Mouse (Mus musculus): ENCODE measurements at regions not wholly inside any gene's neighbourhood (a gene's known extent, or its start where the extent isn't known, plus 50 kb on each side); places are given as distances from the start of the nearest gene placed in this dataset.

DNA sequence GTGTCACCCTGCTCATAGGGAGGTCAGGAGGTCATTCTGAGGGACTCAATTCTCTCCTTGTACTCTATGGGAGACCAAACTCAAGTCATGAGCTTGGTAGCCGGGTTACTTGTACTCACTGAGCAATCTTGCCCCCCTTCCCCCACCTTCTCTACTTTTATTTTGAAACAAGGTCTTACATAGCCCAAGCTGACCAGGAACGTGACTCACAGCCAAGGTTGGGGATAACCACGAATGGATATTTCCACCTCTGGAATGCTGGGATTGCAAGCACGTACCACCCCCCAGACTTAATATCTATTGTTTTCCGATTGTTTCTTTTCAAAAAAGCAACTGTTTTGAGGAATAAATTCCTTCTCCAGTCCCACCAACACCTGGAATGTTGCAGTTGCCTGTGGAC is 79.2 kb upstream of the Tbx3 start:
- TF ChIP-seq POLR2A (IDR thresholded peaks at IDR 0.05; ENCODE audit: insufficient read depth, low read depth, low read length) (no peak), EP300 (IDR thresholded peaks at IDR 0.05; ENCODE audit: insufficient read depth, low read depth, low read length) (no peak), CTCF (IDR thresholded peaks at IDR 0.05) (no peak)
- H3K36me3 ChIP-seq (ENCODE audit: control insufficient read depth, insufficient read depth, low read length) = no peaks in the 10 kb centered on the region
- no peak overlapping the region for H3K9ac ChIP-seq (ENCODE audit: low read depth, low read length)
- no peaks in the 10 kb centered on the region for H3K79me2 ChIP-seq (replicated peaks; ENCODE audit: control insufficient read depth, insufficient read depth, low read length)
- DNase-seq = no peak
- WGBS = 69% methylated on average over 5 of the region's 5 CpGs
- no peaks in the 10 kb centered on the region for H3K4me1 ChIP-seq (ENCODE audit: control insufficient read depth, insufficient read depth, low read length)
- intact Hi-C loops (cut with DNase I) = no loop called here
- no peaks in the 10 kb centered on the region for H3K27me3 ChIP-seq (ENCODE audit: control insufficient read depth, insufficient read depth, low read length)
- no peak overlapping the region for H3K27ac ChIP-seq
- no peak overlapping the region for H3K4me3 ChIP-seq

DNA sequence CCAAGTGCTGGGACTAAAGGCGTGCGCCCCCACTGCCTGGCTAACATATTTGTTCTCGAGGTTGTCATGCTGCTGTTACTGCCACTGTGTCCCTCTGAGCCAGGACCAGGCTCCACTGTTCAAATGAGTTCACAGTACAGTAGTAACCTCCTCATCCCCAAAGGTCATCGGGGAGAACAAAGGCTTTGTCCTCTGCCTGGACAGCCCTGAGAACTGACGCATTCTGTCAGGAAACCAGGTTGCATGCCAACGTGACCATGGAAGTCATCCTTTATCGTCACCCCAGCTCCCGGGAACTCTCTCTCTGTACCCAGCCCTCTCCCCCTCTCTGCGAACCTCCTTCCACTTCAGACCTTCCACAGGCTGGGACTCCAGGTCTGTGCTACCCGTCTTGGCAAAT is 77.6 kb upstream of the Tbx3 start:
- TF ChIP-seq POLR2A (IDR thresholded peaks at IDR 0.05; ENCODE audit: insufficient read depth, low read depth, low read length) = no peak
- TF ChIP-seq CTCF (IDR thresholded peaks at IDR 0.05) = no peak
- TF ChIP-seq EP300 (IDR thresholded peaks at IDR 0.05; ENCODE audit: insufficient read depth, low read depth, low read length) = no peak
- WGBS = 78% methylated on average over 10 of the region's 10 CpGs
- Histone ChIP-seq H3K36me3 (ENCODE audit: control insufficient read depth, insufficient read depth, low read length) (no peaks in the 10 kb centered on the region), H3K79me2 (replicated peaks; ENCODE audit: control insufficient read depth, insufficient read depth, low read length) (no peaks in the 10 kb centered on the region), H3K4me1 (ENCODE audit: control insufficient read depth, insufficient read depth, low read length) (no peaks in the 10 kb centered on the region), H3K9ac (ENCODE audit: low read depth, low read length) (no peak overlapping the region), H3K27me3 (ENCODE audit: control insufficient read depth, insufficient read depth, low read length) (no peaks in the 10 kb centered on the region), H3K27ac (no peak overlapping the region), H3K4me3 (no peak overlapping the region)
- no peak for DNase-seq
- intact Hi-C loops (cut with DNase I) = no loop called here

DNA sequence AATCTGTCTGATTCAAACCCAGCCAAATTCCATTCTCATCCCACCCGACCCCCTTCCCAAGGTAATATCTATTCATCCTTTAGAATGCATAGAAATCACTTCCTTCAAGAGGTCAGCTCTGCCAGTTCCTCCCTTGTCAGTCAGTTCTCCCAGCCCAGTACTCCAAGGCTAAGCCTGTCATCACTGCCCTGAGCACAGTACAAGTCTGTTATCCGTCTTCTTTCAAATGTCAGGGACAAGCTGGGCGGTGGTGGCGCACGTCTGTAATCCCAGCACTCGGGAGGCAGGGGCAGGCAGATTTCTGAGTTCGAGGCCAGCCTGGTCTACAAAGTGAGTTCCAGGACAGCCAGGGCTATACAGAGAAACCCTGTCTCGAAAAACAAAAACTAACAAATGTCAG is 75.9 kb upstream of the Tbx3 start:
- intact Hi-C loops (cut with DNase I) = no loop called here
- WGBS = 78% methylated on average over 8 of the region's 8 CpGs
- TF ChIP-seq EP300 (IDR thresholded peaks at IDR 0.05; ENCODE audit: insufficient read depth, low read depth, low read length) = no peak
- TF ChIP-seq CTCF (IDR thresholded peaks at IDR 0.05) = no peak
- no peak for TF ChIP-seq POLR2A (IDR thresholded peaks at IDR 0.05; ENCODE audit: insufficient read depth, low read depth, low read length)
- Histone ChIP-seq H3K36me3 (ENCODE audit: control insufficient read depth, insufficient read depth, low read length) (no peaks in the 10 kb centered on the region), H3K79me2 (replicated peaks; ENCODE audit: control insufficient read depth, insufficient read depth, low read length) (no peaks in the 10 kb centered on the region), H3K9ac (ENCODE audit: low read depth, low read length) (no peak overlapping the region), H3K27me3 (ENCODE audit: control insufficient read depth, insufficient read depth, low read length) (no peaks in the 10 kb centered on the region), H3K4me3 (no peak overlapping the region), H3K4me1 (ENCODE audit: control insufficient read depth, insufficient read depth, low read length) (no peaks in the 10 kb centered on the region), H3K27ac (no peak overlapping the region)
- no peak for DNase-seq

DNA sequence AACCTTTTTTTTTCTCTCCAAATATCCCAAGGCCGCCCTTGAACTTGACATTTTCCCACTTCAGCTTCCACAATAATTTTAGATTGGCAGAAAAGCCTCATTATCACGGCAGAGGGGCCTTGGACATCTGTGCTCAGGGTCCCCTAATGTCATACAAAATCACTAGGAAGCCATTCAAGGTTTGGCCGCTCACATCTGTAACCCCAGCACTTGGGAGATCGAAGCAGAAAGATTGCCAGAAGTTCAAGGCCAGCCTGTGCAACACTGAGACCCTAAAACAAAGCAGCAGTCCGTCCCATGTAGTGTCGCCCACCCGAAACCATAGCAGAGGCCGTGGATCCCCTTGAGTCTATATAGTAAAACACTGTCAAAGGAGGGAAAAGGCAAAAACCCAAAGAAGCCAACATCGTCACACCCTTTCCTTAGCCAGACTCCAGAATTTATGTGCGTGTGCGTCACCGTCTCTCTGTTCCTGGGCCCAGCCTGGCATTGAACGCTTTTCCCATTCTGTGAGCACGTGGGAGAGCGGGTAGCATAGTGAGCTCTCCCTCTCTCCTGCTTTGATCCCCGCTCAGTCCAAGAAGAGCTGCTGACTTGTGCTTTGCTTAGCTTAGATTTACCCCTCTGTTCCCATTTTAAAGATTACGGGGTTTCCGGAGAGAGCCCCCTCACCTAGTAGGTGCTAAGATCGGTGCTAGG is 74.0 kb upstream of the Tbx3 start:
- Histone ChIP-seq H3K27ac (no peak overlapping the region), H3K4me1 (ENCODE audit: control insufficient read depth, insufficient read depth, low read length) (no peaks in the 10 kb centered on the region), H3K36me3 (ENCODE audit: control insufficient read depth, insufficient read depth, low read length) (no peaks in the 10 kb centered on the region), H3K9ac (ENCODE audit: low read depth, low read length) (no peak overlapping the region), H3K79me2 (replicated peaks; ENCODE audit: control insufficient read depth, insufficient read depth, low read length) (no peaks in the 10 kb centered on the region), H3K27me3 (ENCODE audit: control insufficient read depth, insufficient read depth, low read length) (no peaks in the 10 kb centered on the region), H3K4me3 (no peak overlapping the region)
- DNase-seq = no peak
- intact Hi-C loops (cut with DNase I) = no loop called here
- no peak for TF ChIP-seq CTCF (IDR thresholded peaks at IDR 0.05)
- no peak for TF ChIP-seq POLR2A (IDR thresholded peaks at IDR 0.05; ENCODE audit: insufficient read depth, low read depth, low read length)
- no peak for TF ChIP-seq EP300 (IDR thresholded peaks at IDR 0.05; ENCODE audit: insufficient read depth, low read depth, low read length)
- 92% methylated on average over 19 of the region's 19 CpGs for WGBS

DNA sequence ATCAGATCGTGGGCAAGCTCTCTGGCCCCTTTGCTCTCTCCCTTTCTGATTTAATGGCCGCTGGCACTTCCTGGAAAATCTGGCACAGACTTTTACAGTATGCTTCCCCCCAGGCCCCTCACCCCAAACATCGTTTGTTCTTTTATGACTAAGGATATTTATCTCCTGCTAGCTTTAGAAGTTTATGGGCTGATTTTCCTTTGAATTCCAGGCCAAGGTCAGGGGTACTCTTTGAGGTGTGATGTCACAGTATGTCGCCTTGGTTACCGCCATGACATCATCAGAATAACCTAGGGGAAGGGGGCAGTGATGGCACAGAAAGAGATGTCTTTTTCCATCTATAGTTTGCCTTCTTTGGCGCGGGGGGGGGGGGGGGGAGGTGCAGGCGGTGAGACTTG is 73.5 kb upstream of the Tbx3 start:
- Histone ChIP-seq H3K36me3 (ENCODE audit: control insufficient read depth, insufficient read depth, low read length) (no peaks in the 10 kb centered on the region), H3K4me3 (no peak overlapping the region), H3K27ac (no peak overlapping the region), H3K4me1 (ENCODE audit: control insufficient read depth, insufficient read depth, low read length) (no peaks in the 10 kb centered on the region), H3K9ac (ENCODE audit: low read depth, low read length) (no peak overlapping the region), H3K27me3 (ENCODE audit: control insufficient read depth, insufficient read depth, low read length) (no peaks in the 10 kb centered on the region), H3K79me2 (replicated peaks; ENCODE audit: control insufficient read depth, insufficient read depth, low read length) (no peaks in the 10 kb centered on the region)
- intact Hi-C loops (cut with DNase I) = no loop called here
- WGBS = 81% methylated on average over 8 of the region's 8 CpGs
- DNase-seq = no peak
- no peak for TF ChIP-seq EP300 (IDR thresholded peaks at IDR 0.05; ENCODE audit: insufficient read depth, low read depth, low read length)
- no peak for TF ChIP-seq CTCF (IDR thresholded peaks at IDR 0.05)
- no peak for TF ChIP-seq POLR2A (IDR thresholded peaks at IDR 0.05; ENCODE audit: insufficient read depth, low read depth, low read length)

DNA sequence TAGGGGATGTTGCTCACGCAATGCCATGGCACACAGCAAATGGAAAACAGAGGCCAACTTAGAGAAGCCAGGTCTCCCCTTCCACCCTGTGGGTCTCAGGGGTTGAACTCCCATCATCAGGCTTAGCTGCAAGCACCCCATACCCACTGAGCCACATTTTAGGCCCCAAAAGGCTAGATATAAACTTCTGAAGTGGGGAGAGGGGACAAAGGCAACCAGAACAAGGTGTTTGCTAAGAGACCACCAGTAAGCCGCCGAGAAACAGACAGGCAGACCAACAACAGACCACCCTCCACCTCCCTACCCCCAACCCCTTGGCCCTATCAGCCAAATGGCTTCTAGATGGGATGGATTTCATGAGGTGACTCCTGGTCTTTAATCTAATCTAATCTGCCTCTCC is 72.9 kb upstream of the Tbx3 start:
- Histone ChIP-seq H3K36me3 (ENCODE audit: control insufficient read depth, insufficient read depth, low read length) (no peaks in the 10 kb centered on the region), H3K79me2 (replicated peaks; ENCODE audit: control insufficient read depth, insufficient read depth, low read length) (no peaks in the 10 kb centered on the region), H3K9ac (ENCODE audit: low read depth, low read length) (no peak overlapping the region), H3K4me1 (ENCODE audit: control insufficient read depth, insufficient read depth, low read length) (no peaks in the 10 kb centered on the region), H3K27me3 (ENCODE audit: control insufficient read depth, insufficient read depth, low read length) (no peaks in the 10 kb centered on the region), H3K4me3 (no peak overlapping the region), H3K27ac (no peak overlapping the region)
- 92% methylated on average over 3 of the region's 3 CpGs for WGBS
- TF ChIP-seq EP300 (IDR thresholded peaks at IDR 0.05; ENCODE audit: insufficient read depth, low read depth, low read length) (no peak), POLR2A (IDR thresholded peaks at IDR 0.05; ENCODE audit: insufficient read depth, low read depth, low read length) (no peak), CTCF (IDR thresholded peaks at IDR 0.05) (no peak)
- intact Hi-C loops (cut with DNase I) = no loop called here
- no peak for DNase-seq

All from heart, adult 2 months (tissue).